Mouse (Mus musculus) spleen, adult 2 months (tissue): Measurements from ENCODE around the gene Clcf1. TPM values are rescaled to one million over a fixed set of nuclear protein-coding genes. Genes with fewer than 3 reads are reported as not detected.

Source experiments
- DNase-seq, 2 experiments: peaks; one replicate each; pipeline versions ENCODE4 v3.0.0 to v3.0.0-alpha.2; 2012 to 2021; ENCODE audit warnings: low spot score in 2 of 2, low read depth in 1 of 2
- H3K27ac ChIP-seq: fragments of 200-500 bp; 2 replicates; pipeline ENCODE4 v1.5.1; 2012; ENCODE audit warnings: low read length, inconsistent platforms; ENCODE audit not compliant: insufficient read depth
- H3K27me3 ChIP-seq: fragments of 200-500 bp; 2 replicates; pipeline ENCODE4 v1.6.1; 2012; ENCODE audit warnings: mild to moderate bottlenecking, moderate library complexity, low read length, inconsistent platforms; ENCODE audit not compliant: control insufficient read depth, insufficient read depth
- H3K36me3 ChIP-seq: fragments of 200-500 bp; 2 replicates; pipeline ENCODE4 v1.6.1; 2012; ENCODE audit warnings: mild to moderate bottlenecking, low read length, inconsistent platforms; ENCODE audit not compliant: control insufficient read depth, insufficient read depth
- H3K4me1 ChIP-seq: fragments of 200-500 bp; 2 replicates; pipeline ENCODE4 v1.6.1; 2011; ENCODE audit warnings: inconsistent platforms; ENCODE audit not compliant: control insufficient read depth, insufficient read depth, insufficient read length
- H3K4me3 ChIP-seq: fragments of 200-500 bp; 2 replicates; pipeline ENCODE4 v1.5.1; 2011; ENCODE audit warnings: mild to moderate bottlenecking, inconsistent platforms; ENCODE audit not compliant: insufficient read depth, insufficient read length; ENCODE audit errors: extremely low read depth
- CTCF ChIP-seq: fragments of 200-500 bp; IDR thresholded peaks from 2 replicates; pipeline ENCODE4 v1.5.1; 2011; ENCODE audit warnings: mild to moderate bottlenecking, inconsistent platforms; ENCODE audit not compliant: insufficient read depth, insufficient read length, insufficient replicate concordance; ENCODE audit errors: extremely low read depth
- POLR2A ChIP-seq: fragments of 200-500 bp; IDR thresholded peaks from 2 replicates; pipeline ENCODE4 v1.6.1; 2011; ENCODE audit warnings: low read depth, low read length, inconsistent platforms
- WGBS: fragments of 180-500 bp; shearing (Covaris S2); methylation state at CpG from one replicate; pipeline ENCODE4 v1.1.7; 2018; 5-methylcytosine and 5-hydroxymethylcytosine counted together
- polyA plus RNA-seq: library from polyadenylated mRNA; depleted of rRNA; stranded (reverse); fragments of >200 nt; gene quantifications from 2 replicates; pipeline ENCODE4 v1.2.3, GENCODE M21; 2012

The Clcf1 gene
- polyA plus RNA-seq, 1 experiment: 128 TPM

DNA sequence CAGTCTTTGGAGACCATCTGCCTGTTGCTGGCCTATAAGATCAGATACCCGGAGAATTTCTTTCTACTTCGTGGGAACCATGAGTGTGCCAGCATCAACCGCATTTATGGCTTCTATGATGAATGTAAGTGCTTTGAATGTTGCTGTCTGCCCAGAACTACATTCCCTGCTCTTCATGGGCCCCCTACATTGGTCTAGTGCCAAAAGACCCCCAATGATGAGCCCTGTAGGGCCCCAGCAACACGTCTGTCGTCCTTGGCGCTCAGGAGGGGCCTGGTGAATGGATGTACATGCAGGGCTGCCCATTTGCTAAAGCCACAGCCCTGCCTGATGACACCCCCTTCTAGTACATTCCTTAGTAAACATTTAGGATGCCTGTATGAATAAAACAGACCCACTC lies 20.9 kb upstream of the Clcf1 start:
- H3K4me1 ChIP-seq: peaks cover 21% of the 10 kb centered on the region; the same call in 1 of the 2 replicates
- 50% methylated on average over 6 of the region's 6 CpGs for WGBS
- peak overlapping the region; percentile 89 for H3K4me3 ChIP-seq
- no peak for TF ChIP-seq CTCF
- no peak for TF ChIP-seq POLR2A
- H3K27me3 ChIP-seq: no peaks in the 10 kb centered on the region
- no peak for DNase-seq
- peaks cover 48% of the 10 kb centered on the region for H3K36me3 ChIP-seq
- H3K27ac ChIP-seq: peak overlapping the region; percentile 94

DNA sequence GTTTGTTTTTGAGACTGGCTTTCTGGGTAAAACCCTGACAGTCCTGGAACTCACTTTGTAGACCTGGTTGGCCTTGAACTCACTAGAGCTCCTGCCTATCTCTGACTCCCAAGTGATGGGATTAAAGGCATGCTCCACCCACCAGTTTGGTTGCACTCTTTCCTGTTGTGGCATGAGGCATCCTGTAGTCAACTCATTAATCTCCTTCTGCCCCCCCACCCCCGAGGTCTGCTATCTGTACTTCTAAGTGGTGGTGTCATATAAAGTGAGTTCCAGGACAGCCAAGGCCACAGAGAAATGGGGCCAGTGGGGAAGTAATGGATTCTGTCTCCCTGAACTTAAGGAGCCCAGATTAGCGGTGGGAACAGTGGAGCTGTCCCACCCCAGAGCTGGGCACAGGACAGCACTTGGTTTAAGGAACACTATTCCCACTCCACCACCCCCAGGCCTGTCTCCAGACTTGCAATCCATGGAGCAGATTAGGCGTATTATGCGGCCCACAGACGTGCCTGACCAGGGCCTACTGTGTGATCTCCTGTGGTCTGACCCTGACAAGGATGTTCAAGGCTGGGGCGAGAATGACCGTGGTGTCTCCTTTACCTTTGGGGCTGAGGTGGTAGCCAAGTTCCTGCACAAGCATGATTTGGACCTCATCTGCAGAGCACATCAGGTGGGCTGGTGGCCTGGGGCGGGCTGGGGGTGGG lies 19.9 kb upstream of the Clcf1 start:
- peak overlapping the region; percentile 8; the same call in 1 of the 2 replicates for H3K27ac ChIP-seq
- H3K36me3 ChIP-seq: peaks cover 42% of the 10 kb centered on the region
- TF ChIP-seq POLR2A (no peak), CTCF (no peak)
- peaks cover 13% of the 10 kb centered on the region; the same call in 1 of the 2 replicates for H3K4me1 ChIP-seq
- H3K4me3 ChIP-seq: no peak overlapping the region
- DNase-seq: no peak
- 84% methylated on average over 8 of the region's 8 CpGs for WGBS
- no peaks in the 10 kb centered on the region for H3K27me3 ChIP-seq

DNA sequence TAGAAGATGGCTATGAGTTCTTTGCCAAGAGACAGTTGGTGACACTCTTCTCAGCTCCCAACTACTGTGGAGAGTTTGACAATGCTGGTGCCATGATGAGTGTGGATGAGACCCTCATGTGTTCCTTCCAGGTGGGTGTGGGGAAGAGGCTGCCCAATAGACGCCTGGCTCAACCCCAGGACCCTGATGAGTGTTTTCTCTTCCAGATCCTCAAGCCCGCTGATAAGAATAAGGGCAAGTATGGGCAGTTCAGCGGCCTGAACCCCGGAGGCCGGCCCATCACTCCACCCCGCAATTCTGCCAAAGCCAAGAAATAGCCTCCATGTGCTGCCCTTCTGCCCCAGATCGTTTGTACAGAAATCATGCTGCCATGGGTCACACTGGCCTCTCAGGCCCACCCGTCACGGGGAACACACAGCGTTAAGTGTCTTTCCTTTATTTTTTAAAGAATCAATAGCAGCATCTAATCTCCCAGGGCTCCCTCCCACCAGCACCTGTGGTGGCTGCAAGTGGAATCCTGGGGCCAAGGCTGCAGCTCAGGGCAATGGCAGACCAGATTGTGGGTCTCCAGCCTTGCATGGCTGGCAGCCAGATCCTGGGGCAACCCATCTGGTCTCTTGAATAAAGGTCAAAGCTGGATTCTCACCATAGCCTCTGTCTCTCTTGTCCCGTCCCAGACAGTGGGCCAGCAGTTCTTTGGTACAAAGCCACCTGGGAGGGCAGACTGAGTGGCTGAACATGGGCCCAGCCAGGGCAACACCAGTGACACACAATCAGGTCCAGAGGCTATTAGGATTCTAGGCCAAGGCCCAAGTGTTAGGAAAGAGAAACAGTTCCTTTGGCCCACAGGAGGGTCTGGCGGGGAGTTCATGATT lies 19.0 kb upstream of the Clcf1 start:
- WGBS: 87% methylated on average over 12 of the region's 12 CpGs
- Histone ChIP-seq H3K27me3 (no peaks in the 10 kb centered on the region), H3K36me3 (peaks cover 40% of the 10 kb centered on the region), H3K4me3 (no peak overlapping the region), H3K4me1 (peaks cover 14% of the 10 kb centered on the region; the same call in 1 of the 2 replicates), H3K27ac (no peak overlapping the region)
- no peak for DNase-seq
- TF ChIP-seq CTCF (no peak), POLR2A (no peak)

DNA sequence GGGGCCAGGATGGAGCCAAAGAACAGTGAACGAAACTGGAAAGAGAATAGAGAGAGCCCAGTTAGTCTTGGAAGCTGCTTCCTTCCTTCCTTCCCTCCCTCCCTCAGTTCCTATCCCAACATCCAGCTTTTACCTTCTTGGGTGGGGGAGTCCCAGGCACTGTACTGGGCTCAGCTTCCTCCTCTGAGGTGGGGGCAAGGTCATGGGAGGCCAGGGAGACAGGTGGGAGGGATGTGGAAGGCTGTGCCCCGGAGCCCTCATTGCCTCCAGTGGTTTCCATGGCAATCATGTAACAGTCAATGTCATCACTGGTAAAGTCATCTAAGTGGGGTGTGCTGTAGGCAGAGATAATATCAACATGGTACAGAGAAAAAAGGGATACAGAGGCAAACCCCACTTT lies 18.0 kb upstream of the Clcf1 start:
- 49% methylated on average over 2 of the region's 2 CpGs for WGBS
- Histone ChIP-seq H3K4me3 (no peak overlapping the region), H3K27ac (peak overlapping the region; percentile 11; the same call in 1 of the 2 replicates), H3K27me3 (no peaks in the 10 kb centered on the region), H3K4me1 (peaks cover 23% of the 10 kb centered on the region; the same call in 1 of the 2 replicates), H3K36me3 (peaks cover 40% of the 10 kb centered on the region)
- TF ChIP-seq CTCF (no peak), POLR2A (no peak)
- DNase-seq: no peak

DNA sequence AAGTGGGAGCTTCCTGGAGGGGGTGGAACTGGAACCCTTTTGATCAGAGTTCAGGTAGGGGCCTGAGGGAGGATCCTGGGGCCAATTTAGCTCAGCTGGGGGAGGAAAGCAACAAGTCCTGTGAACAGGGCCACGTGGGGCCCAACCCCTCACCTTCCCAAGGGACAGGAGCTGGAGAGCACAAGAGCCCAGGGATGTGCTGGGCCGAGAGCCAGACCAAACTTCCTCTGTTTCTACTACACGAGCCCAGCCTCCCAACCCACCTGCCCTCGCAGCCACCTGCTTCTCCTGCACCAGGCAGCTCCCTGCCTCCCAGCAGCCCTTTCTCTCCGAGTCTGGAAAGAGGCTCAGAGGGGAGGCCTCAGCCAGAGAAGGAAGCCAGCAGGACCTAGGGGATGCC lies 17.5 kb upstream of the Clcf1 start:
- H3K36me3 ChIP-seq: peaks cover 40% of the 10 kb centered on the region
- peaks cover 23% of the 10 kb centered on the region; the same call in 1 of the 2 replicates for H3K4me1 ChIP-seq
- 19% methylated on average over 5 of the region's 5 CpGs for WGBS
- H3K27ac ChIP-seq: peak overlapping the region; percentile 11; the same call in 1 of the 2 replicates
- DNase-seq: no peak
- no peaks in the 10 kb centered on the region for H3K27me3 ChIP-seq
- TF ChIP-seq POLR2A (no peak), CTCF (no peak)
- H3K4me3 ChIP-seq: no peak overlapping the region

DNA sequence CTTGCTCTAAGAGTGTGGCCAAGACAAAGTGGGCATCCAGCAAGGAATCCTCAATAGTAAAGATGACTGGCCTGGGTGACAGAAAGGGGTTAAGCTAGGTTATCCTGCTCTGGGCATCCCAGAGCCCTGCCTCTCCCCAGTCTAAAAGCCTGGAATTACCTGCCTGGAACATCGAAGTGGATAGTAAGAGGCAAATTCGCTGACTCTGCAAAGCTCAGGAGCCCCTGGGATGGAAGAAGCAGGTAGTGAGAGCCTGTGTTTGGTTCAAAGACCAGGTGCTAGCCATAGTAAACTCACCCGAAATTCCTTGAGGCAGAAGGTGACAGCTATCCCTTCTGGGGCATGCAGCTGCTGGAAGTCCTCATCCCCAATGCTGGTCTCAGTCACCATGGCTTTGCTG lies 16.9 kb upstream of the Clcf1 start:
- no peak overlapping the region for H3K4me3 ChIP-seq
- peaks cover 29% of the 10 kb centered on the region; the same call in 1 of the 2 replicates for H3K4me1 ChIP-seq
- 87% methylated on average over 3 of the region's 3 CpGs for WGBS
- no peak overlapping the region; the same call in 1 of the 2 replicates for H3K27ac ChIP-seq
- no peaks in the 10 kb centered on the region for H3K27me3 ChIP-seq
- H3K36me3 ChIP-seq: peaks cover 40% of the 10 kb centered on the region
- TF ChIP-seq POLR2A (no peak), CTCF (no peak)
- DNase-seq: no peak

DNA sequence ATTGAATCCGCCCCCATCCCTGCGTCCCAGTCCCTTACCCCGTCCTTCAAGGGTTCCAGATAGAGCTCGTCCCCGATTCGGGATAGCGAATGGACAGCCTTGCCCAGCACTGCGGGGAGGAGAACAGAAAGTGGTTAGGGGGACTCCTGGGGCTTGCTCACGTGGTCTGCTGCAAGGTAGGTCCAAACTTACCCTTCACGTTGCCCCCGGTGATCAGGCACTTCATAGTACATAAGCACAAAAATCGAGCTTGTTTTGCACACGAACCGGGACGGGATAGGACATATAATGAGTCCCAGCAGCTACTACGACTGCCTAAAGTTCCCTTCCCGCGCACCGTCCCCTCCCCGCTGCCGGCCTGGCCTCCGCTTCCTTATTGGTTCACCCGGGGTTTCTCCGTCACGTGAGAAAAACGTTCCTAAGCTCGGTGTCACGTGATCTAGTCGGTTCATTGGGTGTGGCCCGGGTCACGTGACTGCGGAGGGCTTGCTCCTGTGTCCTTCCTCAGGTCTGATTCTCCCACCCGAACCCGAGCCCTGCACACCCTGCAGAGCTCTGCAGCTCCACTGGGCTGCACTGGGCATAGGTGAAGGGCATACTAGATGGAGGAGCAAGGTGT lies 12.6 kb upstream of the Clcf1 start, which contains the start of gene Rad9a:
Gene Rad9a, minus strand, starts transcription at position 372 of the 619 bp plus-strand sequence.
- H3K27me3 ChIP-seq: no peaks in the 10 kb centered on the region
- WGBS: under 1% methylated on average over 34 of the region's 34 CpGs
- TF ChIP-seq CTCF: no peak
- TF ChIP-seq POLR2A: peak; percentile 26
- DNase-seq: peak; percentile 93 to 98
- H3K27ac ChIP-seq: peak within 1 kb of the TSS; percentile 88
- peaks cover 8% of the 10 kb centered on the region for H3K36me3 ChIP-seq
- peak within 1 kb of the TSS; percentile 86 for H3K4me3 ChIP-seq
- H3K4me1 ChIP-seq: peaks cover 33% of the 10 kb centered on the region
